Mouse (Mus musculus): ENCODE data around the gene Olfr1128. TPM values are rescaled to one million over a fixed set of nuclear protein-coding genes. Genes with fewer than 3 reads are reported as not detected.

Olfr1128 gene
- polyA plus RNA-seq, 1 experiment from 2014 or later = not detected

Other genes with a start within 250 kb of the Olfr1128 start
- not detected in 2 replicates for gene Olfr1118, start 238.0 kb downstream of the Olfr1128 start, polyA plus RNA-seq (2016; fragmentation: Nextera tagmentation; extraction: Ambion mirVana)
- gene Olfr1120, start 190.7 kb downstream of the Olfr1128 start, polyA plus RNA-seq (2016; fragmentation: Nextera tagmentation; extraction: Ambion mirVana) = not detected in 2 replicates
- not detected in 2 replicates for gene Olfr1121, start 175.6 kb downstream of the Olfr1128 start, polyA plus RNA-seq (2016; fragmentation: Nextera tagmentation; extraction: Ambion mirVana)
- not detected in 2 replicates for gene Olfr1122, start 159.7 kb downstream of the Olfr1128 start, polyA plus RNA-seq (2016; fragmentation: Nextera tagmentation; extraction: Ambion mirVana)
- gene Olfr1123, start 128.9 kb downstream of the Olfr1128 start, polyA plus RNA-seq (2016; fragmentation: Nextera tagmentation; extraction: Ambion mirVana) = not detected in 2 replicates
- gene Olfr1124, start 115.3 kb downstream of the Olfr1128 start, polyA plus RNA-seq (2016; fragmentation: Nextera tagmentation; extraction: Ambion mirVana) = 0.13 TPM in 2 replicates
- not detected in 2 replicates for gene Olfr1126, start 91.6 kb downstream of the Olfr1128 start, polyA plus RNA-seq (2016; fragmentation: Nextera tagmentation; extraction: Ambion mirVana)
- not detected in 2 replicates for gene Pramel7, start 48.4 kb downstream of the Olfr1128 start, polyA plus RNA-seq (2016; fragmentation: Nextera tagmentation; extraction: Ambion mirVana)
- not detected in 2 replicates for gene Pramel6, start 39.0 kb downstream of the Olfr1128 start, polyA plus RNA-seq (2016; fragmentation: Nextera tagmentation; extraction: Ambion mirVana)
- gene Olfr153, start 13.7 kb downstream of the Olfr1128 start, polyA plus RNA-seq (2016; fragmentation: Nextera tagmentation; extraction: Ambion mirVana) = not detected in 2 replicates
- gene Olfr1129, start 28.4 kb upstream of the Olfr1128 start, polyA plus RNA-seq (2016; fragmentation: Nextera tagmentation; extraction: Ambion mirVana) = not detected in 2 replicates
- gene Olfr1130, start 60.7 kb upstream of the Olfr1128 start, polyA plus RNA-seq (2016; fragmentation: Nextera tagmentation; extraction: Ambion mirVana) = not detected in 2 replicates
- gene Olfr1131, start 81.6 kb upstream of the Olfr1128 start, polyA plus RNA-seq (2016; fragmentation: Nextera tagmentation; extraction: Ambion mirVana) = not detected in 2 replicates
- gene Olfr1132, start 92.0 kb upstream of the Olfr1128 start, polyA plus RNA-seq (2016; fragmentation: Nextera tagmentation; extraction: Ambion mirVana) = not detected in 2 replicates
- not detected in 2 replicates for gene Olfr1133, start 101.8 kb upstream of the Olfr1128 start, polyA plus RNA-seq (2016; fragmentation: Nextera tagmentation; extraction: Ambion mirVana)
- gene Olfr1134, start 112.9 kb upstream of the Olfr1128 start, polyA plus RNA-seq (2016; fragmentation: Nextera tagmentation; extraction: Ambion mirVana) = not detected in 2 replicates
- gene Olfr1135, start 128.1 kb upstream of the Olfr1128 start, polyA plus RNA-seq (2016; fragmentation: Nextera tagmentation; extraction: Ambion mirVana) = not detected in 2 replicates
- not detected in 2 replicates for gene Olfr1136, start 148.4 kb upstream of the Olfr1128 start, polyA plus RNA-seq (2016; fragmentation: Nextera tagmentation; extraction: Ambion mirVana)
- gene Olfr1137, start 167.6 kb upstream of the Olfr1128 start, polyA plus RNA-seq (2016; fragmentation: Nextera tagmentation; extraction: Ambion mirVana) = not detected in 2 replicates
- gene Olfr1138, start 194.4 kb upstream of the Olfr1128 start, polyA plus RNA-seq (2016; fragmentation: Nextera tagmentation; extraction: Ambion mirVana) = not detected in 2 replicates
- not detected in 2 replicates for gene Olfr1140, start 198.2 kb upstream of the Olfr1128 start, polyA plus RNA-seq (2016; fragmentation: Nextera tagmentation; extraction: Ambion mirVana)
- gene Olfr1141, start 208.4 kb upstream of the Olfr1128 start, polyA plus RNA-seq (2016; fragmentation: Nextera tagmentation; extraction: Ambion mirVana) = not detected in 2 replicates
- not detected in 2 replicates for gene Olfr152, start 233.9 kb upstream of the Olfr1128 start, polyA plus RNA-seq (2016; fragmentation: Nextera tagmentation; extraction: Ambion mirVana)